Comparison of ENCODE assay signal across 8 mouse cellular contexts in genomic region chr1:181016045-181016444, GRCm38 (mm10). TPM values are rescaled to one million over a fixed set of nuclear protein-coding genes. Genes with fewer than 3 reads are reported as not detected.
DNase-seq lines count a peak whose midpoint lies in the region; ATAC-seq and TF ChIP-seq lines count a peak whose summit lies in the region.

No protein-coding gene starts in this region.

- no peak; the same call in 1 of the 2 replicates for ATAC-seq in heart, embryonic 16.5 days (replicated peaks; ENCODE audit: extremely low read depth, insufficient read depth, low FRiP score)
- ATAC-seq in lung, embryonic 15.5 days (ENCODE audit: borderline replicate concordance, extremely low read depth, low FRiP score, low TSS enrichment): 0 out of 2 replicates have a peak, but pooled peaks have one; percentile 13

- peaks cover 25% of the 10 kb centered on the region for H3K4me1 ChIP-seq in cerebellum, adult 2 months (ENCODE audit: control insufficient read depth, insufficient read depth, low read length)
- H3K4me1 ChIP-seq in heart, embryonic 16.5 days (ENCODE audit: control insufficient read depth, insufficient read depth, low read length): peaks cover 19% of the 10 kb centered on the region
- H3K4me1 ChIP-seq in lung, embryonic 15.5 days: peaks cover 18% of the 10 kb centered on the region

- WGBS in cerebellum, adult 2 months: 76% methylated on average over 4 of the region's 4 CpGs
- WGBS in heart, embryonic 16.5 days: 69% methylated on average over 4 of the region's 4 CpGs
- 76% methylated on average over 4 of the region's 4 CpGs for WGBS in lung, embryonic 15.5 days

- H3K9ac ChIP-seq in heart, embryonic 16.5 days (ENCODE audit: low read length): peak overlapping the region; percentile 42
- H3K9ac ChIP-seq in lung, embryonic 15.5 days: no peak overlapping the region

- TF ChIP-seq POLR2A in cerebellum, adult 2 months (IDR thresholded peaks at IDR 0.05; ENCODE audit: borderline replicate concordance, insufficient read depth, low read length): no peak

- no peak for DNase-seq in cerebellum, adult 2 months
- no peak for DNase-seq in cerebellum, postnatal 10 days
- DNase-seq in 3T3-L1 (ENCODE audit: low read depth, low spot score): peak; percentile 54
- DNase-seq in thymus, postnatal 36 days: no peak
- DNase-seq in cerebellum, postnatal 36 days: no peak
- DNase-seq in c-Kit-positive CD71-positive TER-119-positive erythroid progenitor cells, embryonic 14.5 days (ENCODE audit: low spot score): no peak

- no peaks in the 10 kb centered on the region for H3K27me3 ChIP-seq in cerebellum, adult 2 months (ENCODE audit: control insufficient read depth, insufficient read depth, low read length)
- H3K27me3 ChIP-seq in heart, embryonic 16.5 days (ENCODE audit: control insufficient read depth, insufficient read depth, low read length): peaks cover 2% of the 10 kb centered on the region; the same call in 1 of the 2 replicates
- H3K27me3 ChIP-seq in lung, embryonic 15.5 days: no peaks in the 10 kb centered on the region

- no peak for TF ChIP-seq CTCF in cerebellum, adult 2 months (IDR thresholded peaks at IDR 0.05; ENCODE audit: borderline replicate concordance, insufficient read depth, low read depth, low read length)

- H3K36me3 ChIP-seq in heart, embryonic 16.5 days (ENCODE audit: control insufficient read depth, insufficient read depth): no peaks in the 10 kb centered on the region
- no peaks in the 10 kb centered on the region for H3K36me3 ChIP-seq in lung, embryonic 15.5 days

- no peaks in the 10 kb centered on the region for H3K9me3 ChIP-seq in heart, embryonic 16.5 days (replicated peaks; ENCODE audit: control insufficient read depth, low read length)
- no peaks in the 10 kb centered on the region for H3K9me3 ChIP-seq in lung, embryonic 15.5 days

- peak overlapping the region; percentile 93 for H3K4me2 ChIP-seq in heart, embryonic 16.5 days (ENCODE audit: low read depth, low read length)
- H3K4me2 ChIP-seq in lung, embryonic 15.5 days: peak overlapping the region; percentile 82; the same call in 1 of the 2 replicates

- H3K27ac ChIP-seq in cerebellum, adult 2 months (ENCODE audit: insufficient read depth, low read length): peak overlapping the region; percentile 49; the same call in 1 of the 2 replicates
- peak overlapping the region; percentile 71 for H3K27ac ChIP-seq in heart, embryonic 16.5 days (ENCODE audit: low read length)
- H3K27ac ChIP-seq in lung, embryonic 15.5 days: peak overlapping the region; percentile 68; the same call in 1 of the 2 replicates

- H3K4me3 ChIP-seq in cerebellum, adult 2 months (replicated peaks; ENCODE audit: insufficient read depth, low read depth, low read length): peak overlapping the region; percentile 3
- peak overlapping the region; percentile 55 for H3K4me3 ChIP-seq in heart, embryonic 16.5 days (ENCODE audit: low read length)
- H3K4me3 ChIP-seq in lung, embryonic 15.5 days: no peak overlapping the region

RNA-seq across cellular contexts. Expression of gene Ephx1, which starts 4.7 kb away (rescaled TPM):
- polyA plus RNA-seq in cerebellum, adult 2 months (2012; rRNA removed): 54.8 and 61.0 TPM in 2 replicates
- 10.3 and 11.3 TPM in 2 replicates for polyA plus RNA-seq in heart, embryonic 16.5 days (2015; fragmentation: Nextera tagmentation; extraction: Ambion mirVana)
- polyA plus RNA-seq in lung, embryonic 15.5 days (2015; fragmentation: Nextera tagmentation; extraction: Ambion mirVana): 6.3 and 7.2 TPM in 2 replicates

RNA-seq across cellular contexts. Expression of gene 9130409I23Rik, which starts 35.0 kb away (rescaled TPM):
- 0.05 TPM in 1 of 2 replicates, not detected in the other for polyA plus RNA-seq in cerebellum, adult 2 months (2012; rRNA removed)
- 0.12 TPM in 1 of 2 replicates, not detected in the other for polyA plus RNA-seq in heart, embryonic 16.5 days (2015; fragmentation: Nextera tagmentation; extraction: Ambion mirVana)
- not detected in 2 replicates for polyA plus RNA-seq in lung, embryonic 15.5 days (2015; fragmentation: Nextera tagmentation; extraction: Ambion mirVana)
